Mouse (Mus musculus) liver, adult 2 months (tissue): ENCODE measurements at regions not wholly inside any gene's neighbourhood (a gene's known extent, or its start where the extent isn't known, plus 50 kb on each side); places are given as distances from the start of the nearest gene placed in this dataset.

ENCODE experiments used
- CTCF ChIP-seq: fragments of 200-500 bp; IDR thresholded peaks from 2 replicates; pipeline ENCODE4 v1.5.1; 2011; ENCODE audit warnings: low read depth, low read length, control low read depth
- POLR2A ChIP-seq: fragments of 200-500 bp; IDR thresholded peaks from 2 replicates; pipeline ENCODE4 v1.6.1; 2011; ENCODE audit warnings: low read length, control low read depth; ENCODE audit not compliant: insufficient read depth; ENCODE audit errors: extremely low read depth

DNA sequence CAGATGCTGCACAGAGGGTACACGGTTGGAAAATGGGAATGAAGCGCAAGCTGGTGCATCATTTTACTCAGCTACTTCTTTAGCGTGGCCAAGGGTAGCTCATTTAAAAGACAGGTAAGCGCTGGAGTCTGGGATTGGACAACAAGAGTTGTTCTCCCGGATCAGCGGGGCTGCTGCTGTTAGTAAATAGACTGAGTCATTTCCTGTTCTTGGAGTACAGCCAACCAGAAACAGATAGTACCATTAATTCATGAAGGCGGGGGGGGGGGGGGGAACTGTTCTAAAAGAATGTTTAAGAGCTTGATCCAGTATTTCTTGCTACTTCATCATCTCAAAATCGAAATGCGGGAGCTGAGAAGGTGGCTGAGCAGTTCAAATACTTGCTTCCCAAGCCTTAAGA, 183.5 kb upstream of the Rbms3 start:
- TF ChIP-seq CTCF (no peak), POLR2A (no peak)
